Mouse (Mus musculus) liver, adult 2 months (tissue): Measurements from ENCODE around the gene Tnf. TPM values are rescaled to one million over a fixed set of nuclear protein-coding genes. Genes with fewer than 3 reads are reported as not detected.

ENCODE experiments used
- DNase-seq: peaks from one replicate; pipeline ENCODE4 v3.0.0-alpha.2; 2011; ENCODE audit warnings: low read depth, low spot score; ENCODE audit errors: extremely low read depth
- H3K27ac ChIP-seq: fragments of 200-500 bp; replicated peaks from 2 replicates; pipeline ENCODE4 v1.5.1; 2012; ENCODE audit warnings: low read depth, mild to moderate bottlenecking, control low read depth, inconsistent platforms, low read length; ENCODE audit not compliant: insufficient read depth
- H3K27me3 ChIP-seq: fragments of 200-500 bp; 2 replicates; pipeline ENCODE4 v1.6.1; 2012; ENCODE audit warnings: mild to moderate bottlenecking, moderate library complexity, low read length, inconsistent platforms; ENCODE audit not compliant: control insufficient read depth, insufficient read depth
- H3K36me3 ChIP-seq: fragments of 200-500 bp; 2 replicates; pipeline ENCODE4 v1.6.1; 2012; ENCODE audit warnings: low read length, inconsistent platforms; ENCODE audit not compliant: control insufficient read depth, insufficient read depth
- H3K4me1 ChIP-seq: fragments of 200-500 bp; 2 replicates; pipeline ENCODE4 v1.6.1; 2011; ENCODE audit warnings: low read length; ENCODE audit not compliant: control insufficient read depth, insufficient read depth
- H3K4me3 ChIP-seq: fragments of 200-500 bp; 2 replicates; pipeline ENCODE4 v1.5.1; 2011; ENCODE audit warnings: low read depth, mild to moderate bottlenecking, control low read depth, low read length, moderate library complexity; ENCODE audit not compliant: insufficient read depth
- H3K79me2 ChIP-seq: fragments of 200-500 bp; 2 replicates; pipeline ENCODE4 v1.6.1; 2012; ENCODE audit warnings: inconsistent platforms, mild to moderate bottlenecking, low read length, moderate library complexity; ENCODE audit not compliant: control insufficient read depth, insufficient read depth
- H3K9ac ChIP-seq: fragments of 200-500 bp; 2 replicates; pipeline ENCODE4 v1.6.1; 2012; ENCODE audit warnings: low read depth, mild to moderate bottlenecking, control low read depth, inconsistent platforms, low read length
- CTCF ChIP-seq: fragments of 200-500 bp; IDR thresholded peaks from 2 replicates; pipeline ENCODE4 v1.5.1; 2011; ENCODE audit warnings: low read depth, low read length, control low read depth
- POLR2A ChIP-seq: fragments of 200-500 bp; IDR thresholded peaks from 2 replicates; pipeline ENCODE4 v1.6.1; 2011; ENCODE audit warnings: low read length, control low read depth; ENCODE audit not compliant: insufficient read depth; ENCODE audit errors: extremely low read depth
- WGBS: fragments of 180-500 bp; shearing (Covaris S2); methylation state at CpG from one replicate; pipeline ENCODE4 v1.1.7; 2018; 5-methylcytosine and 5-hydroxymethylcytosine counted together
- polyA plus RNA-seq: library from polyadenylated mRNA; depleted of rRNA; stranded (reverse); fragments of >200 nt; gene quantifications from 2 replicates; pipeline ENCODE4 v1.2.3, GENCODE M21; 2012
- total RNA-seq: library from RNA; depleted of rRNA; stranded (reverse); fragments of >200 nt; gene quantifications from 2 replicates; pipeline ENCODE4 v1.2.3, GENCODE M21; 2014

The Tnf gene
- total and polyA plus RNA-seq, 2 experiments, result 0.15 TPM; not detected in 1

GRCm38 (mm10) chr17:35210593-35210992, 8.8 kb upstream of the Tnf start:
- Histone ChIP-seq H3K4me3 (no peak overlapping the region), H3K27me3 (no peaks in the 10 kb centered on the region), H3K36me3 (no peaks in the 10 kb centered on the region), H3K79me2 (no peaks in the 10 kb centered on the region), H3K27ac (no peak overlapping the region), H3K4me1 (no peaks in the 10 kb centered on the region), H3K9ac (no peak overlapping the region)
- no peak for TF ChIP-seq CTCF
- no peak for TF ChIP-seq POLR2A
- 58% methylated on average over 3 of the region's 3 CpGs for WGBS
- DNase-seq, result no peak

GRCm38 (mm10) chr17:35209785-35210535, 8.2 kb upstream of the Tnf start:
- no peaks in the 10 kb centered on the region for H3K79me2 ChIP-seq
- 68% methylated on average over 12 of the region's 12 CpGs for WGBS
- H3K27ac ChIP-seq, result peak overlapping the region; percentile 4; the same call in 1 of the 2 replicates

DNA sequence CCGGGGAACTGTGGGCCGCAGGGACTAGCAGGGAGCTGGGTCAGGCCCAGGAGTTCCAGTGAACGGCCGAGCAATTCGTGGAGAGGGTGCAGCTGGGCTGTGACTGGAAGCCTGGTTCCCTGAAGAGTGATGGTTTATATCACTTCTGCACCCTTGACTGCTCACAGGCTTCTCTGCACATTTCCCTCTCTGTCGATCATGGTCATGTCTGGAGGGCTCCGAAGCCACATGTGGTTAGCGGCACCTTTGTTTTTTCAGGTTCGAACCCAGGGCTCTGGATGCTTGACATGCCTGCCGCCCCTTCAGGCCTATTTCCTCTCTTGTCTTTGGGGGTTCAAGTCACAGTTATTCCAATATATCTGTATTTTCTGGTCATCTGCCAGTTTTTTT, 3.6 kb upstream of the Tnf start:
- TF ChIP-seq CTCF, result no peak
- TF ChIP-seq POLR2A, result no peak
- H3K79me2 ChIP-seq, result no peaks in the 10 kb centered on the region
- H3K27ac ChIP-seq, result no peak overlapping the region
- no peak for DNase-seq
- H3K4me3 ChIP-seq, result no peak overlapping the region
- H3K27me3 ChIP-seq, result no peaks in the 10 kb centered on the region
- no peaks in the 10 kb centered on the region for H3K4me1 ChIP-seq
- 76% methylated on average over 10 of the region's 10 CpGs for WGBS
- H3K9ac ChIP-seq, result no peak overlapping the region
- H3K36me3 ChIP-seq, result no peaks in the 10 kb centered on the region

More at GRCm38 (mm10) chr17:35209785-35210535, 8.2 kb upstream of the Tnf start:
- no peak overlapping the region for H3K4me3 ChIP-seq
- no peaks in the 10 kb centered on the region for H3K36me3 ChIP-seq
- no peak for DNase-seq
- no peaks in the 10 kb centered on the region for H3K4me1 ChIP-seq
- no peaks in the 10 kb centered on the region for H3K27me3 ChIP-seq
- TF ChIP-seq CTCF, result no peak
- TF ChIP-seq POLR2A, result no peak
- H3K9ac ChIP-seq, result no peak overlapping the region

GRCm38 (mm10) chr17:35204494-35205379, 2.9 kb upstream of the Tnf start, which contains the start of gene Lta:
TSS of gene Lta (minus strand) at chr17:35205351.
- TF ChIP-seq POLR2A (no peak), CTCF (no peak)
- no peak within 1 kb of the TSS for H3K27ac ChIP-seq
- no peak for DNase-seq
- no peaks in the 10 kb centered on the region for H3K79me2 ChIP-seq
- no peaks in the 10 kb centered on the region for H3K36me3 ChIP-seq
- no peak within 1 kb of the TSS for H3K9ac ChIP-seq
- H3K4me3 ChIP-seq, result no peak within 1 kb of the TSS
- H3K4me1 ChIP-seq, result no peaks in the 10 kb centered on the region
- WGBS, result 67% methylated on average over 20 of the region's 20 CpGs
- no peaks in the 10 kb centered on the region for H3K27me3 ChIP-seq

DNA sequence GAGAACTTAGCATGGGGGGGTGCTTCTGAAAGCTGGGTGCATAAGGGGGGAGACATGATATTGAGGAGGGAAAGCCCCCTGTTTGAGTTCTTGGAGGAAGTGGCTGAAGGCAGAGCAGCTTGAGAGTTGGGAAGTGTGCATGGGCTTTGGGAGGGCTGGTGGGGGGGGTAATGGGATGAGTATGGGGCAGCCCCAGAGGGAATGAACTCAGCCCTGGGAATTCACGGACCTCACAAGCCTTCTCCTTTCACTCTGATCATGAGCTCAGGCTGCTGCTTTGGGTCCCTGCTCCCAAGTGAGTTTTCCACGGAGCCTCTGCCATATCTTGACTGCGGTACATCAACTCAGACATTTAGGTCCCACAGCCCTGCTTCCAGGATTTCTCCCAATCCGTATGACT, 635 bp upstream of the Tnf start:
- Histone ChIP-seq H3K4me3 (no peak overlapping the region), H3K9ac (no peak overlapping the region), H3K27me3 (no peaks in the 10 kb centered on the region), H3K79me2 (no peaks in the 10 kb centered on the region), H3K4me1 (no peaks in the 10 kb centered on the region), H3K36me3 (no peaks in the 10 kb centered on the region), H3K27ac (no peak overlapping the region)
- 73% methylated on average over 4 of the region's 4 CpGs for WGBS
- DNase-seq, result no peak
- TF ChIP-seq POLR2A (no peak), CTCF (no peak)
